Mouse (Mus musculus): ENCODE data around the gene Bag2. TPM values are rescaled to one million over a fixed set of nuclear protein-coding genes. Genes with fewer than 3 reads are reported as not detected.

Bag2 gene
- polyA plus RNA-seq, 1 experiment from 2014 or later = 52.0 TPM

GRCm38 (mm10) chr1:33720231-33720630 is 37.4 kb downstream of the Bag2 start:
- no peaks in the 10 kb centered on the region for H3K27me3 ChIP-seq (ENCODE audit: control insufficient read depth, insufficient read depth, low read length)
- peak overlapping the region; percentile 91 for H3K27ac ChIP-seq (replicated peaks)
- peak overlapping the region; percentile 86 for H3K9ac ChIP-seq (ENCODE audit: low read length)
- WGBS = under 1% methylated on average over 36 of the region's 41 CpGs
- peak overlapping the region; percentile 77 for H3K4me2 ChIP-seq (replicated peaks; ENCODE audit: low read depth)
- ATAC-seq (ENCODE audit: low FRiP score, low TSS enrichment) = peak; percentile 49
- H3K4me3 ChIP-seq (ENCODE audit: low read depth, low read length) = peak overlapping the region; percentile 80
- no peak for DNase-seq (ENCODE audit: low spot score)
- no peaks in the 10 kb centered on the region for H3K9me3 ChIP-seq (ENCODE audit: control insufficient read depth, low read length)
- TF ChIP-seq CTCF (IDR thresholded peaks at IDR 0.05; ENCODE audit: low read depth) (no peak), EP300 (optimal IDR thresholded peaks at IDR 0.05) (no peak)
- peaks cover 9% of the 10 kb centered on the region for H3K36me3 ChIP-seq (ENCODE audit: control insufficient read depth, insufficient read depth, low read length)
- no peaks in the 10 kb centered on the region for H3K4me1 ChIP-seq (replicated peaks; ENCODE audit: control insufficient read depth, insufficient read depth)

- Histone ChIP-seq H3K27me3 (ENCODE audit: control insufficient read depth, insufficient read depth, low read length) (no peaks in the 10 kb centered on the region), H3K27ac (replicated peaks) (peak within 1 kb of the TSS; percentile 91), H3K4me2 (replicated peaks; ENCODE audit: low read depth) (peak within 1 kb of the TSS; percentile 77), H3K4me3 (ENCODE audit: low read depth, low read length) (peak within 1 kb of the TSS; percentile 80), H3K9ac (ENCODE audit: low read length) (peak within 1 kb of the TSS; percentile 86), H3K9me3 (ENCODE audit: control insufficient read depth, low read length) (no peaks in the 10 kb centered on the region), H3K4me1 (replicated peaks; ENCODE audit: control insufficient read depth, insufficient read depth) (no peaks in the 10 kb centered on the region), H3K36me3 (ENCODE audit: control insufficient read depth, insufficient read depth, low read length) (peaks cover 6% of the 10 kb centered on the region)
- under 1% methylated on average over 49 of the region's 54 CpGs for WGBS
- TF ChIP-seq CTCF (IDR thresholded peaks at IDR 0.05; ENCODE audit: low read depth) = no peak
- no peak for TF ChIP-seq EP300 (optimal IDR thresholded peaks at IDR 0.05)
- DNase-seq (ENCODE audit: low spot score) (peak; percentile 86), ATAC-seq (ENCODE audit: low FRiP score, low TSS enrichment) (peak; percentile 95)
Observed at GRCm38 (mm10) chr1:33719733-33720225, 37.8 kb downstream of the Bag2 start, which contains the start of gene Rab23. TSS of gene Rab23 (plus strand) at chr1:33719887.

DNA sequence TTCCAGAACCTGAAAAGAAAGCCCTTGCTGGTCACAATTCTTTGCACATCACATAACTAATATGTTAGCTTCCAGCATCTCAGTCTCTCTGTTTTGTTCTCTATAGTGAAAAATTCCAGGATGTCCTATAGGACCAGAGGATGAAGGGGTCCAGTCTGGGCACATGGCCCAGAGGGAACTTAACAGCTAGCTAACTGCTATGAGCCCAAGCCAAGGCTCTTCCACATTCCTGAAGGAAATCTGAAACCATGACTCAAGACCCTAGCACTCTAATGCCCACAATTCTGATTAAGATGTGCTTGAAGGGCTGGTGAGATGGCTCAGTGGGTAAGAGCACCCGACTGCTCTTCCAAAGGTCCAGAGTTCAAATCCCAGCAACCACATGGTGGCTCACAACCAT is 40.0 kb downstream of the Bag2 start:
- no peak overlapping the region for H3K27ac ChIP-seq (replicated peaks)
- no peak overlapping the region for H3K4me2 ChIP-seq (replicated peaks; ENCODE audit: low read depth)
- no peak overlapping the region for H3K4me3 ChIP-seq (ENCODE audit: low read depth, low read length)
- ATAC-seq (ENCODE audit: low FRiP score, low TSS enrichment) = no peak
- H3K9me3 ChIP-seq (ENCODE audit: control insufficient read depth, low read length) = no peaks in the 10 kb centered on the region
- H3K9ac ChIP-seq (ENCODE audit: low read length) = no peak overlapping the region
- TF ChIP-seq EP300 (optimal IDR thresholded peaks at IDR 0.05) = no peak
- H3K36me3 ChIP-seq (ENCODE audit: control insufficient read depth, insufficient read depth, low read length) = no peaks in the 10 kb centered on the region
- H3K27me3 ChIP-seq (ENCODE audit: control insufficient read depth, insufficient read depth, low read length) = no peaks in the 10 kb centered on the region
- no peak for DNase-seq (ENCODE audit: low spot score)
- no peaks in the 10 kb centered on the region for H3K4me1 ChIP-seq (replicated peaks; ENCODE audit: control insufficient read depth, insufficient read depth)
- 88% methylated on average over 1 of the region's 1 CpGs for WGBS

DNA sequence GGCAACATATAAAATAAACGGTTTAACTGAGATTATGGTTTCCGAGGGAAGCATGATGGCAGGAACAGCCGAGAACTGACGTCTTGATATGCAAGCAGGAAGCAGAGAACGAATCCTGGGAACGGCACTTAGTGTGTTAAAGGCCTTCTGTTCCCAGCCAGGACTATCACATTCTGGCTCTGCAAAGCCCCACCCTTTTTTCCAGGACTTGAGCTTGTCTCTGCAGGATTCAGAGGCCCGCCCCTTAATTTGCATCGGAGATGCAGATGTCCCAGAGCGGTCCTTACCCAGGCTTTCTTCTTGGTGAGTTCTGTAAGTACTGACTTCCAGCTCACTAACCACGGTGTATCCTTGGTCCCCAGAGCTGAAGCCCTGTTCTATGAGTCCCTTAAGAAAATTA is 42.8 kb downstream of the Bag2 start:
- H3K36me3 ChIP-seq (ENCODE audit: control insufficient read depth, insufficient read depth, low read length) = no peaks in the 10 kb centered on the region
- WGBS = 8% methylated on average over 10 of the region's 10 CpGs

DNA sequence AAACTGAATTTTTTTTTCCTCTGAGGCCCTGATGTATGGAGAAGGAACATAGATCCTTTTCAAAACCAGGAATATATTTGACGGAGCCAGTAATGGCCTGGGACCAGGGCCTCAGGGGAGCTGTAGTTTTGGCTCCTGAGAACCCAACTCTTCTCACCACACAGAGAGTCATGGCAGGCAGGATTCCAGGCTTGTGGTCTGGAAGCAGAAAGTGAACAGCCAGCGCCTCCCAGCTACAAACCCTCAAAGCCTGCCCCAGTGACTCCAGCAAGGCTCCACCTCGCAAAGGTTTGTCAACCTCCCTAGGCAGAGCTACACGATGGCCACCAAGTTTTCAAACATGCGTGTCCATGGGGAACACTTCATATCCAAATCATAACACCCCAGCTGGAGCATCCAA is 45.6 kb downstream of the Bag2 start:
- WGBS = 93% methylated on average over 5 of the region's 5 CpGs
- no peak for DNase-seq (ENCODE audit: low spot score)
- H3K9ac ChIP-seq (ENCODE audit: low read length) = no peak overlapping the region
- no peaks in the 10 kb centered on the region for H3K27me3 ChIP-seq (ENCODE audit: control insufficient read depth, insufficient read depth, low read length)
- no peak overlapping the region for H3K4me3 ChIP-seq (ENCODE audit: low read depth, low read length)
- no peak overlapping the region for H3K4me2 ChIP-seq (replicated peaks; ENCODE audit: low read depth)
- TF ChIP-seq CTCF (IDR thresholded peaks at IDR 0.05; ENCODE audit: low read depth) (no peak), EP300 (optimal IDR thresholded peaks at IDR 0.05) (no peak)
- H3K36me3 ChIP-seq (ENCODE audit: control insufficient read depth, insufficient read depth, low read length) = no peaks in the 10 kb centered on the region
- ATAC-seq (ENCODE audit: low FRiP score, low TSS enrichment) = no peak
- no peak overlapping the region for H3K27ac ChIP-seq (replicated peaks)
- H3K4me1 ChIP-seq (replicated peaks; ENCODE audit: control insufficient read depth, insufficient read depth) = no peaks in the 10 kb centered on the region
- no peaks in the 10 kb centered on the region for H3K9me3 ChIP-seq (ENCODE audit: control insufficient read depth, low read length)

More for the DNA sequence above, 42.8 kb downstream of the Bag2 start:
- H3K27ac ChIP-seq (replicated peaks) = no peak overlapping the region
- no peaks in the 10 kb centered on the region for H3K27me3 ChIP-seq (ENCODE audit: control insufficient read depth, insufficient read depth, low read length)
- H3K9me3 ChIP-seq (ENCODE audit: control insufficient read depth, low read length) = no peaks in the 10 kb centered on the region
- TF ChIP-seq CTCF (IDR thresholded peaks at IDR 0.05; ENCODE audit: low read depth) (no peak), EP300 (optimal IDR thresholded peaks at IDR 0.05) (no peak)
- no peak overlapping the region for H3K4me2 ChIP-seq (replicated peaks; ENCODE audit: low read depth)
- ATAC-seq (ENCODE audit: low FRiP score, low TSS enrichment) = peak; percentile 66
- peak; percentile 32 for DNase-seq (ENCODE audit: low spot score)
- H3K9ac ChIP-seq (ENCODE audit: low read length) = no peak overlapping the region
- H3K4me1 ChIP-seq (replicated peaks; ENCODE audit: control insufficient read depth, insufficient read depth) = no peaks in the 10 kb centered on the region
- H3K4me3 ChIP-seq (ENCODE audit: low read depth, low read length) = no peak overlapping the region

DNA sequence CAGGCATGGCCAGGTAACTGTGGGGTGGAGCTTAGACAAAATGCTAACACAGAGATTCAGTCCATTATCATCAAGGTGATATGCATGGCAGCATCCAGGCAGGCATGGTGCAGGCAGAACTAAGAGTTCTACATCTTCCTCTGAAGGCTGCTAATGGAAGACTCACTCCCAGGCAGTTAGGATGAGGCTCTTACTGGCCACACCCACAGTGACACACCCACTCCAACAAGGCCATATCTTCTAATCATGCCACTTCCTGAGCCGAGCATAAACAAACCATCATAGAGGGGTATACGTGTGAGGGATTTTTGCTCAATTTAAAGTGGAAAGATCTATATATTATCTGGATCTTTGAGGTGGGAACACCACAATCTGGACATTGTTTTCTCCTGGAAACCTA is 48.0 kb downstream of the Bag2 start:
- no peaks in the 10 kb centered on the region for H3K36me3 ChIP-seq (ENCODE audit: control insufficient read depth, insufficient read depth, low read length)
- TF ChIP-seq EP300 (optimal IDR thresholded peaks at IDR 0.05) (no peak), CTCF (IDR thresholded peaks at IDR 0.05; ENCODE audit: low read depth) (no peak)
- H3K4me3 ChIP-seq (ENCODE audit: low read depth, low read length) = no peak overlapping the region
- no peaks in the 10 kb centered on the region for H3K4me1 ChIP-seq (replicated peaks; ENCODE audit: control insufficient read depth, insufficient read depth)
- DNase-seq (ENCODE audit: low spot score) = no peak
- ATAC-seq (ENCODE audit: low FRiP score, low TSS enrichment) = no peak
- WGBS = 35% methylated on average over 2 of the region's 2 CpGs
- no peak overlapping the region for H3K4me2 ChIP-seq (replicated peaks; ENCODE audit: low read depth)
- no peak overlapping the region for H3K9ac ChIP-seq (ENCODE audit: low read length)
- no peaks in the 10 kb centered on the region for H3K27me3 ChIP-seq (ENCODE audit: control insufficient read depth, insufficient read depth, low read length)
- no peak overlapping the region for H3K27ac ChIP-seq (replicated peaks)
- no peaks in the 10 kb centered on the region for H3K9me3 ChIP-seq (ENCODE audit: control insufficient read depth, low read length)
